Mouse (Mus musculus): ENCODE results near the gene Casd1. TPM values are rescaled to one million over a fixed set of nuclear protein-coding genes. Genes with fewer than 3 reads are reported as not detected.

Casd1 gene
- polyA plus RNA-seq, 1 experiment from 2014 or later: 34.3 TPM

DNA sequence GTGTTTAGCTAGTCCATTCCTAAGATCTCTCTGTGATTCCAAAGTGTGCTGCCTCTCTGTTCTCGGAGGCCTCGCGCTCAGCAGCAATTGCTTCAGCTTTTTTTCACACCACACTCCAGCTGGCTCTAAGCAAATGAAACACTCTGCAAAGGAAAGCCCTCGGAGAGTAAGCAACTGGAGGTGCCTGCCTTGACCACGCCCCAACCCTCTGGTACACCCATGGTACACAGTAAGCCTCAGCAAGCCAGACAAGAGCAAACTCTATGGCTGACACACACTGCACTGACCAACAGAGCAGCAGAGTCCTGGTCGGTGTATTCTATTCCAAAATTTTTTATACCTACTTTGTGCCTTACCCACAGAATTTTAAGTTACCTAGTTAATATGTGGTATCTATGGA lies 17.2 kb upstream of the Casd1 start:
- no peaks in the 10 kb centered on the region for H3K36me3 ChIP-seq
- H3K4me3 ChIP-seq: no peak overlapping the region
- no peak overlapping the region for H3K27ac ChIP-seq
- no peaks in the 10 kb centered on the region for H3K9me3 ChIP-seq
- H3K27me3 ChIP-seq: no peaks in the 10 kb centered on the region
- ATAC-seq (ENCODE audit: borderline replicate concordance, extremely low read depth, low FRiP score, low TSS enrichment): 0 out of 2 replicates have a peak, but pooled peaks have one; percentile 52
- no peak overlapping the region for H3K4me2 ChIP-seq
- no peaks in the 10 kb centered on the region for H3K4me1 ChIP-seq
- H3K9ac ChIP-seq: no peak overlapping the region
- 31% methylated on average over 6 of the region's 6 CpGs for WGBS

- Histone ChIP-seq H3K27ac (no peak overlapping the region), H3K27me3 (no peaks in the 10 kb centered on the region), H3K4me1 (no peaks in the 10 kb centered on the region), H3K4me3 (no peak overlapping the region), H3K9me3 (no peaks in the 10 kb centered on the region), H3K4me2 (no peak overlapping the region), H3K36me3 (no peaks in the 10 kb centered on the region), H3K9ac (no peak overlapping the region)
- WGBS: 77% methylated on average over 4 of the region's 4 CpGs
- no peak for ATAC-seq (ENCODE audit: borderline replicate concordance, extremely low read depth, low FRiP score, low TSS enrichment)
Observed at GRCm38 (mm10) chr6:4587946-4588345, 12.7 kb upstream of the Casd1 start.

- H3K9me3 ChIP-seq: no peaks in the 10 kb centered on the region
- no peak overlapping the region for H3K4me2 ChIP-seq
- no peaks in the 10 kb centered on the region for H3K27me3 ChIP-seq
- no peaks in the 10 kb centered on the region for H3K4me1 ChIP-seq
- WGBS: 84% methylated on average over 3 of the region's 3 CpGs
- H3K4me3 ChIP-seq: no peak overlapping the region
- no peak overlapping the region for H3K9ac ChIP-seq
- ATAC-seq (ENCODE audit: borderline replicate concordance, extremely low read depth, low FRiP score, low TSS enrichment): no peak
- no peak overlapping the region for H3K27ac ChIP-seq
- no peaks in the 10 kb centered on the region for H3K36me3 ChIP-seq
Observed at GRCm38 (mm10) chr6:4588722-4589121, 11.9 kb upstream of the Casd1 start.

DNA sequence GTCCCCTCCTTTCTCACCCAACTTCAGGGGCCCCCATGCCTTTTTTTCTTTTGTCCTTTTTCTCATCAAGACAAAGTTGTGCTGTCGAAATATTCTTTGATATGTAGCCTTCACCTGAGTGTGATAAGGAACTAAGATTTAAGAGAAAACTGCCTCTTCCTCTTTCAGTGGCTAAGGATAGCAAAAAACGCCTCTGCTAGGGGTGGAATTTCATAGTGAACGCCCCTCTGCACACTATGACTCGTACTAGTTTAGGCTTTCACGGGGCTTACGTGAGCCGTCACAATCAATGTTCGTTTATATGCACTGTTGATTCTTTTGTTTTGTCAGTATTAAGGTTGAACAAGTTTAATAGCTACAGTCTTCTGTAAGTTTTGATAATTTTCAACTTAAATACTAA lies 10.6 kb upstream of the Casd1 start:
- WGBS: 70% methylated on average over 8 of the region's 8 CpGs
- H3K4me2 ChIP-seq: no peak overlapping the region
- H3K4me1 ChIP-seq: no peaks in the 10 kb centered on the region
- H3K9ac ChIP-seq: no peak overlapping the region
- no peaks in the 10 kb centered on the region for H3K27me3 ChIP-seq
- H3K27ac ChIP-seq: no peak overlapping the region
- ATAC-seq (ENCODE audit: borderline replicate concordance, extremely low read depth, low FRiP score, low TSS enrichment): no peak
- no peak overlapping the region for H3K4me3 ChIP-seq
- H3K36me3 ChIP-seq: no peaks in the 10 kb centered on the region
- no peaks in the 10 kb centered on the region for H3K9me3 ChIP-seq

- no peak for ATAC-seq (ENCODE audit: borderline replicate concordance, extremely low read depth, low FRiP score, low TSS enrichment)
- WGBS: 54% methylated on average over 4 of the region's 4 CpGs
- no peaks in the 10 kb centered on the region for H3K9me3 ChIP-seq
Observed at GRCm38 (mm10) chr6:4597711-4598110, 2.9 kb upstream of the Casd1 start.

GRCm38 (mm10) chr6:4600085-4600657 lies 468 bp upstream of the Casd1 start:
- no peaks in the 10 kb centered on the region for H3K9me3 ChIP-seq
- H3K27me3 ChIP-seq: no peaks in the 10 kb centered on the region
- peak overlapping the region; percentile 92 for H3K27ac ChIP-seq
- H3K4me3 ChIP-seq: peak overlapping the region; percentile 87
- H3K36me3 ChIP-seq: no peaks in the 10 kb centered on the region
- ATAC-seq (ENCODE audit: borderline replicate concordance, extremely low read depth, low FRiP score, low TSS enrichment): peak; percentile 20; the same call in 1 of the 2 replicates
- 22% methylated on average over 7 of the region's 7 CpGs for WGBS
- H3K4me2 ChIP-seq: peak overlapping the region; percentile 82
- H3K4me1 ChIP-seq: peaks cover 27% of the 10 kb centered on the region
- H3K9ac ChIP-seq: peak overlapping the region; percentile 99

More at GRCm38 (mm10) chr6:4597711-4598110, 2.9 kb upstream of the Casd1 start:
- Histone ChIP-seq H3K27me3 (no peaks in the 10 kb centered on the region), H3K9ac (no peak overlapping the region), H3K4me3 (no peak overlapping the region), H3K4me1 (peaks cover 16% of the 10 kb centered on the region), H3K36me3 (no peaks in the 10 kb centered on the region), H3K27ac (no peak overlapping the region), H3K4me2 (no peak overlapping the region)

- H3K36me3 ChIP-seq: no peaks in the 10 kb centered on the region
- no peaks in the 10 kb centered on the region for H3K9me3 ChIP-seq
- peak; percentile 78 for ATAC-seq (ENCODE audit: borderline replicate concordance, extremely low read depth, low FRiP score, low TSS enrichment)
- H3K4me1 ChIP-seq: peaks cover 29% of the 10 kb centered on the region
- whole genome bisulfite sequencing: 5% methylated on average over 32 of the region's 58 CpGs
- peak overlapping the region; percentile 82 for H3K4me2 ChIP-seq
- H3K27ac ChIP-seq: peak overlapping the region; percentile 92
- peak overlapping the region; percentile 87 for H3K4me3 ChIP-seq
- no peaks in the 10 kb centered on the region for H3K27me3 ChIP-seq
- H3K9ac ChIP-seq: peak overlapping the region; percentile 99
Observed at GRCm38 (mm10) chr6:4601297-4601931, 775 bp downstream of the Casd1 start.

DNA sequence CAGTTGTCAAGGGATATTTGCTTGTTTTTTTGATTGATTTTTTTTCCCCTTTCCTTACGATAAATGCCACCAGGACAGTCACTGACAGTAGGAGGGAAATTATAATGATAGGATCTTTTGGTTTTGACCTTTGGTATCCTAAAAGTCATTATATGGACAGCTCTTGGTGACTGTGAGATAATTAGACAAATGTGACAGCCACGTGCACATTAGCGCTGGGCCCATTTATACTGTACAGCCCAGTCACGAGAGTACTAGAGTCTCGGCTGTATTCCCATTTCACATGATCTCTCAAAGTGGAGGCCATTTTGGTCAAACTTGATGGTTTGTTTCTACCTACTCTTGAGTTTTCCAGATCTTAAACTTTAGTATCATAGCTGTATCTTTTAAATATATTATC lies 1.4 kb downstream of the Casd1 start:
- Histone ChIP-seq H3K9ac (peak overlapping the region; percentile 99; the same call in 1 of the 2 replicates), H3K4me2 (peak overlapping the region; percentile 82), H3K4me1 (peaks cover 30% of the 10 kb centered on the region), H3K9me3 (no peaks in the 10 kb centered on the region), H3K4me3 (peak overlapping the region; percentile 87), H3K27me3 (no peaks in the 10 kb centered on the region), H3K36me3 (no peaks in the 10 kb centered on the region), H3K27ac (no peak overlapping the region)
- ATAC-seq (ENCODE audit: borderline replicate concordance, extremely low read depth, low FRiP score, low TSS enrichment): no peak
- WGBS: 53% methylated on average over 5 of the region's 5 CpGs

- no peaks in the 10 kb centered on the region for H3K9me3 ChIP-seq
- H3K27me3 ChIP-seq: no peaks in the 10 kb centered on the region
- no peak; the same call in 1 of the 2 replicates for ATAC-seq (ENCODE audit: borderline replicate concordance, extremely low read depth, low FRiP score, low TSS enrichment)
- WGBS: 66% methylated on average over 4 of the region's 4 CpGs
- no peak overlapping the region for H3K4me3 ChIP-seq
- 0 out of 2 replicates have a peak, but pooled peaks cover 4% of the 10 kb centered on the region for H3K36me3 ChIP-seq
- H3K9ac ChIP-seq: no peak overlapping the region
- no peak overlapping the region for H3K27ac ChIP-seq
- H3K4me2 ChIP-seq: no peak overlapping the region
- H3K4me1 ChIP-seq: peaks cover 19% of the 10 kb centered on the region
Observed at GRCm38 (mm10) chr6:4606394-4606793, 5.8 kb downstream of the Casd1 start.

DNA sequence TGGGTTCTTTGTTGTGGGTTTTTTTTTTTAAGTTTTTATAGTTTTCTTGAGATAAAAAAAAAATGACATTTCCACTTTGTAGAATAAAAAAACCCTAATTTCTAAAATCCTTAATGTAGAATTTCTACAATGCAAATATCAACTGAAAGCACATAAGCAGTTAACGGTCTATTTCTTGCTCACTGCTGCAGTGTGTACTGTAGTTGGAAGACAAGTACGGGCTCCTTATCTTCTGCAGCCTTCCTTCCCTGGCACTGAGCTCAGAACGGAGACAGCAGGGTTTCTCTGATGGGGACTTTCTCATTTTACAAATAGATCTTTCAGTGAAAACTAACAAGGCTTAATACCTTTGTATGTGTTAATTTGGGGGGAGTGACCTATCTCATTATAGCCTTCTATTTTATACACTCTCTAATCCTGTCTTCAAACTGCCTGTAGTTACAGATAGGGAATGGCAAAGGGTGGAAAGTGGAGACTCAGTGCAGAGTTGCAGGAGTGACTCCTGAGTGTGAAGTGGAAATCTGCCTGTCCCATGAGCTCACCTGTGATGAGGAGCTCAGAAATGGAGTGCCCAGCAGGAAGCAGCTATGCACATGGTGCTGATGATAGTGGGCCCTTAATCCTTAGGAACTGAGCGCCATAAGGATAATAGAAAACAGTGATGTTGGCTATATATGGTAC lies 9.7 kb downstream of the Casd1 start:
- Histone ChIP-seq H3K4me1 (peaks cover 3% of the 10 kb centered on the region; the same call in 1 of the 2 replicates), H3K27me3 (no peaks in the 10 kb centered on the region), H3K4me3 (no peak overlapping the region), H3K27ac (no peak overlapping the region), H3K36me3 (peaks cover 9% of the 10 kb centered on the region), H3K9ac (no peak overlapping the region), H3K4me2 (no peak overlapping the region), H3K9me3 (no peaks in the 10 kb centered on the region)
- ATAC-seq (ENCODE audit: borderline replicate concordance, extremely low read depth, low FRiP score, low TSS enrichment): no peak
- 76% methylated on average over 4 of the region's 4 CpGs for WGBS

DNA sequence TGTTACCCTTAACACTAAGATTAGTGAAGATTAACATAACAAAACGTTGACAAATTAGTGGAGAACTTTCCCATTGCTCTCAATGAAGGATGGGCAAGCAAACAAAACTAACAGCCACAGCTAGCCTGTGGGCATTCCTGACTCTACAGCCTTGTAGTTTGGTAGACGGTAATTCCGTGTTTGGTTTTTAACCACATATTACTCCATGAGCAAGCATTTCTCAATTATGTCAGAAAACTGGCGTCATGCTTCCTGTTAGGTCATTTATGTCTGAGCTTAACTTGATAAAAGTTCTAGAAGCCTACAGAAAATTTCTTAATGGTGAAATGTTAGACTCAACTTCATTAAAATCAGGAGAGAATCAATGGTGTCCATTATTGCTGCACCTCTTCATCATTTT lies 11.2 kb downstream of the Casd1 start:
- H3K27ac ChIP-seq: no peak overlapping the region
- no peak for ATAC-seq (ENCODE audit: borderline replicate concordance, extremely low read depth, low FRiP score, low TSS enrichment)
- H3K9ac ChIP-seq: no peak overlapping the region
- 83% methylated on average over 4 of the region's 4 CpGs for WGBS
- no peaks in the 10 kb centered on the region for H3K9me3 ChIP-seq
- H3K4me3 ChIP-seq: no peak overlapping the region
- H3K4me1 ChIP-seq: no peaks in the 10 kb centered on the region
- no peak overlapping the region for H3K4me2 ChIP-seq
- peaks cover 9% of the 10 kb centered on the region for H3K36me3 ChIP-seq
- no peaks in the 10 kb centered on the region for H3K27me3 ChIP-seq

DNA sequence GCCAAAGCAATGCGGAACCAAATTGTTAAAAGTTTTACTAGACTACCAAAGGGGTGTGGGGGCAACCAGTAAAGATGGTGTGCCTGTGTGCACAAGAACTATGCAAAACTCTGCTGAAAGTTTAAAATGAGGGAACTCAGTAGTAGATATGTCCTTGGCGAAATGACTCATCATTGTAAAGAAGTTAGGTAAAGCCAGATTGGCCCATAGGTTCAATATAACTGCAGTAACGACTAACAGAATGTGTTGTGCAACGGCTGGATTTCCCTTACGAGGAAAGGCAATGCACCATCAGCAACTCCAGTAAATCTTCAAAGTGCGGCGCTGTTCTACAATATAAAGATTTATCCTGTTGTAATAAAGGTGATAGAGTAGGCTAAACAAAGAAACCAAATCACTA lies 11.8 kb downstream of the Casd1 start:
- Histone ChIP-seq H3K4me3 (no peak overlapping the region), H3K4me1 (no peaks in the 10 kb centered on the region), H3K9ac (no peak overlapping the region), H3K27ac (no peak overlapping the region), H3K4me2 (no peak overlapping the region), H3K9me3 (no peaks in the 10 kb centered on the region), H3K27me3 (no peaks in the 10 kb centered on the region), H3K36me3 (peaks cover 9% of the 10 kb centered on the region)
- no peak for ATAC-seq (ENCODE audit: borderline replicate concordance, extremely low read depth, low FRiP score, low TSS enrichment)
- 92% methylated on average over 7 of the region's 7 CpGs for WGBS

Data from lung, embryonic 15.5 days (tissue).